Mouse (Mus musculus) myocyte (in vitro differentiated cells): ENCODE results near the gene Syngr1.

Experiments used
- CEBPB ChIP-seq: IDR thresholded peaks from 2 replicates; pipeline ENCODE4 v1.6.1; 2011; ENCODE audit warnings: mild to moderate bottlenecking, moderate library complexity; ENCODE audit not compliant: poor library complexity, insufficient read depth, severe bottlenecking
- E2F4 ChIP-seq: IDR thresholded peaks from one replicate; pipeline ENCODE4 v1.6.1; 2011; ENCODE audit warnings: mild to moderate bottlenecking, control low read depth, moderate library complexity; ENCODE audit not compliant: insufficient read depth
- MAX ChIP-seq: IDR thresholded peaks from one replicate; pipeline ENCODE4 v1.6.1; 2011; ENCODE audit warnings: low read depth, mild to moderate bottlenecking, control low read depth
- MYOD1 ChIP-seq, 3 experiments: IDR thresholded peaks; one replicate each; pipeline ENCODE4 v1.6.1; 2011; ENCODE audit warnings: control low read depth in 2 of 3, low read depth in 2 of 3, mild to moderate bottlenecking in 2 of 3, moderate library complexity in 1 of 3; ENCODE audit not compliant: insufficient read length in 2 of 3, control insufficient read depth in 1 of 3
- MYOG ChIP-seq, 3 experiments: IDR thresholded peaks; one replicate each; pipeline ENCODE4 v1.6.1; 2011; ENCODE audit warnings: control low read depth in 2 of 3, low read depth in 2 of 3, mild to moderate bottlenecking in 2 of 3; ENCODE audit not compliant: insufficient read length in 2 of 3, control insufficient read depth in 1 of 3, insufficient read depth in 1 of 3
- POLR2A ChIP-seq: IDR thresholded peaks from one replicate; pipeline ENCODE4 v1.6.1; 2011; ENCODE audit warnings: low read depth, mild to moderate bottlenecking, control low read depth, moderate library complexity; ENCODE audit not compliant: insufficient read length
- POLR2AphosphoS2 ChIP-seq: IDR thresholded peaks from one replicate; pipeline ENCODE4 v1.6.1; 2011; ENCODE audit warnings: low read depth, control low read depth; ENCODE audit not compliant: insufficient read length
- SRF ChIP-seq: IDR thresholded peaks from one replicate; pipeline ENCODE4 v1.6.1; 2011; ENCODE audit warnings: low read depth; ENCODE audit not compliant: control insufficient read depth, insufficient read length
- TCF12 ChIP-seq: IDR thresholded peaks from one replicate; pipeline ENCODE4 v1.6.1; 2011; ENCODE audit warnings: mild to moderate bottlenecking, control low read depth; ENCODE audit not compliant: poor library complexity, insufficient read depth, severe bottlenecking
- TCF3 ChIP-seq: IDR thresholded peaks from one replicate; pipeline ENCODE4 v1.6.1; 2011; ENCODE audit warnings: low read depth, control low read depth; ENCODE audit not compliant: insufficient read length
- USF1 ChIP-seq: IDR thresholded peaks from one replicate; pipeline ENCODE4 v1.6.1; 2011; ENCODE audit warnings: low read depth, mild to moderate bottlenecking, control low read depth, moderate library complexity

DNA sequence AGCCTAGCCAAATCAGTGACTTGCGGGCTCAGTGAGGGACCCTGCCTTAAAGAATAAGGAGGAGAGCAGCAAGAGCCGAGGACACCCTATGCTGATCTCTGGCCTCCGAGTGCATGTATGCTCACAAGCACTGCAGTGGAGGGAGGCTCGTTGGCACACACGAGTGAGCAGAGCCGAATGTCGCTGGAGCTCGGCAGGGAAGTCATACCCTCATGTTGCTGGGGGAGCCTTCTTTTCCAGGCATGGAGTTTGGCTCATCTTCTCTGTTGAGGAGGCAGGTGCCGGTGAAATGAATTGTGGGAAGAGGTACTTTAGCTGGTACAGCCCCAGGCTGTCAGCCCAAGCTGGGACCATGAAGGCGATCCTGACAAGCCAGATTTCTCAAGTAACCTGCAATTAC is 5.3 kb downstream of the Syngr1 start:
- no peak for TF ChIP-seq E2F4
- TF ChIP-seq TCF12, result no peak
- TF ChIP-seq MYOG (IDR thresholded peaks at IDR 0.05; ENCODE audit: control insufficient read depth in 1 of 3, insufficient read depth in 1 of 3, insufficient read length in 2 of 3, low read depth in 2 of 3), result no peak
- no peak for TF ChIP-seq MAX
- TF ChIP-seq POLR2A, result no peak
- TF ChIP-seq MYOD1 (IDR thresholded peaks at IDR 0.05; ENCODE audit: control insufficient read depth in 1 of 3, insufficient read length in 2 of 3, low read depth in 2 of 3), result no peak
- TF ChIP-seq USF1, result no peak
- TF ChIP-seq TCF3, result no peak
- no peak for TF ChIP-seq SRF
- TF ChIP-seq CEBPB, result no peak
- no peak for TF ChIP-seq POLR2AphosphoS2
